Mouse (Mus musculus) retina, embryonic 14.5 days (tissue): Measurements from ENCODE around the gene Slc25a53.
"Not testable (repeated sequence)": the region's sequence is repeated elsewhere in the genome, so short reads cannot be mapped to it uniquely, and the experiment has no call there.

Experiments
- DNase-seq: peaks from one replicate; pipeline ENCODE4 v3.0.0-alpha.2; 2015; ENCODE audit warnings: low spot score

The Slc25a53 gene

GRCm38 (mm10) chrX:137038000-137038483 is at the start of gene Slc25a53:
TSS of gene Slc25a53 (minus strand) at chrX:137038302.
- peak; percentile 86 for DNase-seq

- DNase-seq = no peak
These were observed 25.1 kb upstream of the Slc25a53 start for GRCm38 (mm10) chrX:137063202-137063601.

- DNase-seq = peak; percentile 84
These were observed 11.5 kb upstream of the Slc25a53 start, which contains the start of gene Fam199x for GRCm38 (mm10) chrX:137049425-137050225. TSS of gene Fam199x (plus strand) at chrX:137049594.

- DNase-seq = no peak
These were observed 10.9 kb upstream of the Slc25a53 start for GRCm38 (mm10) chrX:137049060-137049424.

GRCm38 (mm10) chrX:137038502-137038901 is 400 bp upstream of the Slc25a53 start:
- DNase-seq = peak; percentile 1

GRCm38 (mm10) chrX:137037470-137037999 is 567 bp downstream of the Slc25a53 start:
- no peak for DNase-seq

- no peak for DNase-seq
These were observed 3.8 kb downstream of the Slc25a53 start for GRCm38 (mm10) chrX:137034322-137034721.

- no peak for DNase-seq
These were observed 6.4 kb downstream of the Slc25a53 start for GRCm38 (mm10) chrX:137031726-137032125.

GRCm38 (mm10) chrX:137030916-137031315 is 7.2 kb downstream of the Slc25a53 start:
- DNase-seq = no peak

- peak; percentile 80 for DNase-seq
These were observed 18.8 kb downstream of the Slc25a53 start for GRCm38 (mm10) chrX:137019310-137019709.

- DNase-seq = no peak
These were observed 20.4 kb downstream of the Slc25a53 start for GRCm38 (mm10) chrX:137017668-137018067.

- DNase-seq = peak; percentile 82
These were observed 22.9 kb downstream of the Slc25a53 start for GRCm38 (mm10) chrX:137015099-137015709.

GRCm38 (mm10) chrX:136996256-136996655 is 41.8 kb downstream of the Slc25a53 start:
- no peak for DNase-seq

- DNase-seq = peak; percentile 52
These were observed 44.5 kb downstream of the Slc25a53 start for GRCm38 (mm10) chrX:136993641-136994040.

GRCm38 (mm10) chrX:136992978-136993547 is 45.0 kb downstream of the Slc25a53 start, which contains the start of gene Zcchc18:
TSS of gene Zcchc18 (plus strand) at chrX:136993155.
- DNase-seq = peak; percentile 86

- peak; percentile 3 for DNase-seq
These were observed 45.7 kb downstream of the Slc25a53 start for GRCm38 (mm10) chrX:136992191-136992965.

GRCm38 (mm10) chrX:136991274-136991673 is 46.8 kb downstream of the Slc25a53 start:
- DNase-seq = no peak

GRCm38 (mm10) chrX:136986039-136986438 is 52.1 kb downstream of the Slc25a53 start:
- DNase-seq = no peak

- peak; percentile 25 for DNase-seq
These were observed 59.5 kb downstream of the Slc25a53 start for GRCm38 (mm10) chrX:136978616-136979015.

- peak; percentile 78 for DNase-seq
These were observed 61.5 kb downstream of the Slc25a53 start, which contains the start of the genes Tmsb15l and Tmsb15b1 for GRCm38 (mm10) chrX:136976424-136977084. TSS of gene Tmsb15l (minus strand) at chrX:136976869. TSS of gene Tmsb15b1 (minus strand) at chrX:136976874.

GRCm38 (mm10) chrX:136975397-136975796 is 62.7 kb downstream of the Slc25a53 start, which contains the start of gene Tmsb15b2:
TSS of gene Tmsb15b2 (minus strand) at chrX:136975497.
- DNase-seq = not testable (repeated sequence)
